Mouse (Mus musculus) ES-Bruce4 (cell line): ENCODE measurements around the gene Qser1.

Experiments used
- CTCF ChIP-seq: IDR thresholded peaks from one replicate; pipeline ENCODE4 v1.8.1; 2011; ENCODE audit warnings: low read depth, low read length
- POLR2A ChIP-seq: IDR thresholded peaks from one replicate; pipeline ENCODE4 v1.8.1; 2011; ENCODE audit warnings: low read length; ENCODE audit not compliant: insufficient read depth

DNA sequence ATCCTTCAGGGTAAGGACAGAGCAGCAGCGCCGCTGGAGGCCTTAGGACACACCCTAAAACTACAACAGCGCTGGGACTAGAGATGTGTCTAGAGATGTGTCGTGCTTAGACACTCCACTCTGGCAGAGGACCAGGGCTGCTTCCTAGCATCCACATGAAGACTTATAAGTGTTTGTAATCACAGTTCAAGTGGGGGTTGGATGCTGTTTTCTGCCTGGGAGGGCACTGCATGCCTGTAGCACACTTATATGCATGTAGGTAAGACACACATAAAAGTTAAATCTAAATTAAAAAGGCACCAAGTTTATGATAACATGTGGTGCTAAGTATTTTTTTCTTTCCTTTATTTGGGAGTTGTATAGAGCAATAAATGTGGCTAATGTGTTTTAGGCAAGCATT is 52.5 kb downstream of the Qser1 start:
- no peak for TF ChIP-seq CTCF
- no peak for TF ChIP-seq POLR2A
